Mouse (Mus musculus): ENCODE results near the gene Hormad2.

Gene Hormad2

DNA sequence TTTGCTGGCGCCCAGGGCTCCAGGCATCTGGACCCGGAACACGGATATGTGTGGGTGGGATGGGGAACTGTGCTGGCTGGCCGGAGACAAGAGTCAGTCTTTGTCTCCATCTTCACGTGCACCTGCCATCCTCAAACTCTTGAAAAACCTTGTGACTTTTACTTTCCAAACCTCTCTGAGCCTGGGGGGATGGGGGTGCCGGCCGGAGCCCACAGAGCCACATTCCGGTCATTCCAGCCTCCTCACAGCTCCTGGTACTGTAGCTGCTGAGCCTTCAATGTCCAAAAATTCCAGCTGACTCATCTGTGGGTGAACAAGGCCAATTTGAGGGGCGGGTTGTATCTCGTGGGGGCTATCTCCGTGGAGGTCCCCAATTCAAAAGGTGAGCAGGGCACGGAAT is 141.7 kb downstream of the Hormad2 start:
- no peak for DNase-seq

DNA sequence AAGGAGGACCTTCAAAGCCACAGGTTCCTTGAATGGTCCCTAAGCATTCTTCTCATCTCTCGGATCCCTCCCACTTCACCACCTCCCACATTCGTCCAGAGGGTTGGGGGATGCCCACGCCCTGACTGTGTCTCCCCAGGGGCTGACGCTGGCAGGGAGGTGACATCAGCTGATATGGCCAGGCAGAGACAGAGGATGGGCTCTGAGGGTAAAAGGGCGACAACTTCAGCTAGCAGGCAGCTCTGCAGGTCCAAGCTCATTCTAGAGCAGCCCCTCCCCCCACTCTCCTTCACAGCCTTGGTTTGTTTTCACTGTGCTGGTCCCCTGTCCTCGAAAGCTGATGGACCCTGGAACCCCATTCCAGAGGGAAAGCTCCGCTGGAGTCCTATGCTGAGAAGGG is 142.3 kb downstream of the Hormad2 start:
- no peak for DNase-seq

DNA sequence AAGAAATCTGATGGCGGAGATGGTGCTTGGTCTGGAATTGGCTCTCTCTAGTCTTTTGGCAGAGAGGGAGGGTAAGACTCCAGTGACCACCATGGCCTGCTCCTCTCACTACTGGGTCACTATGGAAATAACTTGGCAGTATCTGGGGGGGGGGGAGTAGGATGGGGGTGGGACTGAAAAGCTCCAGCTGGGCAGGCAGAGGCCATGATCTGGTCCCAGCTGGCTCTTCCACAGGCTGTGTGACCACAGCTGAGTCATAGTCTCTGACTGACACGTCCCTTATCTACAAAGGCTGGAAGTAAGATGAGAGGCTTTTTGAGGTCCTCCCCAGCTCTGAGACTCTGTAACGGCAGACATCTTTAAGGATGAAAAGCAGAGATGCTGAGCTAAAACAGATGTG is 143.2 kb downstream of the Hormad2 start:
- no peak for DNase-seq

DNA sequence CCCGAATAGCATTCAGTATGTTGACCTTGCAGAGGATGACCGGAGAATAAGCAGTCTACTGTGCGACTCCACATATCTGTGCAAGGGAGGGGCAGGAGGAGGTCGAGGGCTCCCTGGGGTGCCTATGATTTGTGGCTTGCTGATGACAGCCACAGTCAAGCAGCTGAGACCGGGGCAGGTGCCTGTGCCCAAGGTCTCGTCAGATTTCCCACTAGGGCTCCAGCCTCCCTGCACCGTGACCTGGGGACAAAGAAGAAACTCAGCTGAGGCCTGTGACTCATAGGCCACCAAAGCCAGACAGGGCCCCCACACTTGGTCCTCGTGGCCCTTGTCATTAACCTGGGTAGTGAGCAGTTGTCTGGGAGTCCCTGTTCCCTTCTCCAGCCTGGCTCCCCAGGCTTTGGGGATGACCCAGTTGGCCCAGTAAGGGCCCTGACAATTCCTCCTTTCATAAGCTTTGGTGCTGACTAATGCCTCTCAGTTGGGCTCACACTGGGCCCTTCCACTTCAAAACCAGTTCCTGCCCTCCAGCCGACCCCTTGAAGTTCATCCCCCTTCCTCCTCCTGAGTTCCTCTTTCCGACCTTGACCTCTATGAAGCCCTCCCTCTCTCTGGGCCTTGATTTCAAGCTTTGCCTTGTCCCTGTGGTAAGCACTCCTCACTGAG is 144.2 kb downstream of the Hormad2 start:
- no peak for DNase-seq
